Mouse (Mus musculus) heart, embryonic 13.5 days (tissue): ENCODE data around the gene Arl8b. TPM values are rescaled to one million over a fixed set of nuclear protein-coding genes. Genes with fewer than 3 reads are reported as not detected.
A peak's percentile ranks its signal among the peaks of the same experiment; 100 is the strongest.

Experiments used
- ATAC-seq: fragments of 200-750 bp; cut with Nextera tagmentation; 2 replicates; pipeline ENCODE4 v1.8.0; 2017; ENCODE audit warnings: moderate TSS enrichment; ENCODE audit not compliant: insufficient number of reproducible peaks, low FRiP score, low TSS enrichment; ENCODE audit errors: extremely low read depth
- H3K27ac ChIP-seq: fragments of 300-500 bp; sonication (generic); replicated peaks from 2 replicates; pipeline ENCODE4 v1.5.1; 2015; ENCODE audit warnings: moderate library complexity, mild to moderate bottlenecking, inconsistent platforms
- H3K27me3 ChIP-seq: fragments of 300-500 bp; sonication (generic); replicated peaks from 2 replicates; pipeline ENCODE4 v1.6.1; 2015; ENCODE audit warnings: mild to moderate bottlenecking, inconsistent platforms
- H3K36me3 ChIP-seq: fragments of 300-500 bp; sonication (generic); 2 replicates; pipeline ENCODE4 v1.6.1; 2015; ENCODE audit warnings: mild to moderate bottlenecking, inconsistent platforms
- H3K4me1 ChIP-seq: fragments of 300-500 bp; sonication (generic); 2 replicates; pipeline ENCODE4 v1.6.1; 2015; ENCODE audit warnings: inconsistent platforms
- H3K4me2 ChIP-seq: fragments of 300-500 bp; sonication (generic); 2 replicates; pipeline ENCODE4 v1.6.1; 2015; ENCODE audit warnings: inconsistent platforms, mild to moderate bottlenecking, moderate library complexity
- H3K4me3 ChIP-seq: fragments of 300-500 bp; sonication (generic); 2 replicates; pipeline ENCODE4 v1.5.1; 2015; ENCODE audit warnings: moderate library complexity, mild to moderate bottlenecking, inconsistent platforms
- H3K9ac ChIP-seq: fragments of 300-500 bp; sonication (generic); 2 replicates; pipeline ENCODE4 v1.6.1; 2015; ENCODE audit warnings: inconsistent platforms, mild to moderate bottlenecking, moderate library complexity
- H3K9me3 ChIP-seq: fragments of 300-500 bp; sonication (generic); 2 replicates; pipeline ENCODE4 v1.6.1; 2016; ENCODE audit warnings: inconsistent platforms
- WGBS: fragments of 180-500 bp; shearing (Covaris S2); methylation state at CpG from one replicate; pipeline ENCODE4 v1.1.7; 2015; ENCODE audit warnings: mixed read lengths; 5-methylcytosine and 5-hydroxymethylcytosine counted together
- polyA plus RNA-seq: library from polyadenylated mRNA; unstranded; fragments of >200 nt; fragmentation: Nextera tagmentation; extraction: Ambion mirVana; gene quantifications from 2 replicates; pipeline ENCODE4 v1.2.1, GENCODE M21; 2015

Arl8b gene
- polyA plus RNA-seq, 1 experiment from 2014 or later: 57.8 TPM

GRCm38 (mm10) chr6:108826070-108826469, 43.2 kb downstream of the Arl8b start:
- no peak overlapping the region for H3K9ac ChIP-seq
- WGBS: 69% methylated on average over 3 of the region's 3 CpGs
- no peaks in the 10 kb centered on the region for H3K27me3 ChIP-seq
- ATAC-seq: no peak
- H3K4me1 ChIP-seq: peaks cover 18% of the 10 kb centered on the region
- H3K36me3 ChIP-seq: peaks cover 31% of the 10 kb centered on the region
- H3K27ac ChIP-seq: no peak overlapping the region
- H3K9me3 ChIP-seq: no peaks in the 10 kb centered on the region
- no peak overlapping the region for H3K4me2 ChIP-seq
- no peak overlapping the region for H3K4me3 ChIP-seq

GRCm38 (mm10) chr6:108827336-108827920, 44.5 kb downstream of the Arl8b start:
- Histone ChIP-seq H3K27ac (no peak overlapping the region), H3K9me3 (no peaks in the 10 kb centered on the region), H3K4me3 (peak overlapping the region; percentile 96), H3K36me3 (peaks cover 21% of the 10 kb centered on the region), H3K4me1 (peaks cover 18% of the 10 kb centered on the region), H3K4me2 (peak overlapping the region; percentile 89), H3K9ac (peak overlapping the region; percentile 94), H3K27me3 (no peaks in the 10 kb centered on the region)
- ATAC-seq: no peak
- WGBS: 23% methylated on average over 5 of the region's 5 CpGs

GRCm38 (mm10) chr6:108828234-108828868, 45.5 kb downstream of the Arl8b start, which contains the start of gene Edem1:
Gene Edem1, plus strand, starts transcription at chr6:108828641.
- peak within 1 kb of the TSS; percentile 64 for H3K27ac ChIP-seq
- H3K9me3 ChIP-seq: no peaks in the 10 kb centered on the region
- peaks cover 18% of the 10 kb centered on the region for H3K4me1 ChIP-seq
- peak; percentile 99 for ATAC-seq
- no peaks in the 10 kb centered on the region for H3K27me3 ChIP-seq
- H3K4me3 ChIP-seq: peak within 1 kb of the TSS; percentile 96
- peaks cover 12% of the 10 kb centered on the region for H3K36me3 ChIP-seq
- peak within 1 kb of the TSS; percentile 89 for H3K4me2 ChIP-seq
- under 1% methylated on average over 67 of the region's 67 CpGs for WGBS
- H3K9ac ChIP-seq: peak within 1 kb of the TSS; percentile 94

- Histone ChIP-seq H3K9ac (peak overlapping the region; percentile 94), H3K27ac (peak overlapping the region; percentile 64), H3K4me1 (peaks cover 23% of the 10 kb centered on the region), H3K4me3 (peak overlapping the region; percentile 96), H3K9me3 (no peaks in the 10 kb centered on the region), H3K27me3 (no peaks in the 10 kb centered on the region), H3K36me3 (peaks cover 7% of the 10 kb centered on the region), H3K4me2 (peak overlapping the region; percentile 89)
- 0% methylated on average over 52 of the region's 56 CpGs for whole genome bisulfite sequencing
- peak; percentile 26 for ATAC-seq
Observed at GRCm38 (mm10) chr6:108828872-108829271, 46.0 kb downstream of the Arl8b start.

- H3K9me3 ChIP-seq: no peaks in the 10 kb centered on the region
- H3K27ac ChIP-seq: peak overlapping the region; percentile 64; the same call in 1 of the 2 replicates
- 17% methylated on average over 22 of the region's 22 CpGs for WGBS
- no peak for ATAC-seq
- no peaks in the 10 kb centered on the region for H3K27me3 ChIP-seq
- H3K4me3 ChIP-seq: peak overlapping the region; percentile 96
- H3K9ac ChIP-seq: peak overlapping the region; percentile 94
- peak overlapping the region; percentile 89 for H3K4me2 ChIP-seq
- H3K4me1 ChIP-seq: peaks cover 25% of the 10 kb centered on the region
- peaks cover 3% of the 10 kb centered on the region; the same call in 1 of the 2 replicates for H3K36me3 ChIP-seq
Observed at GRCm38 (mm10) chr6:108829386-108830370, 46.8 kb downstream of the Arl8b start.

- Histone ChIP-seq H3K4me1 (peaks cover 25% of the 10 kb centered on the region), H3K4me3 (no peak overlapping the region), H3K27me3 (no peaks in the 10 kb centered on the region), H3K27ac (no peak overlapping the region), H3K4me2 (no peak overlapping the region), H3K9ac (no peak overlapping the region), H3K36me3 (peaks cover 8% of the 10 kb centered on the region), H3K9me3 (no peaks in the 10 kb centered on the region)
- ATAC-seq: no peak
- 67% methylated on average over 1 of the region's 1 CpGs for WGBS
Observed at GRCm38 (mm10) chr6:108832170-108832569, 49.3 kb downstream of the Arl8b start.

- Histone ChIP-seq H3K27ac (no peak overlapping the region), H3K4me1 (peaks cover 19% of the 10 kb centered on the region), H3K9ac (no peak overlapping the region), H3K4me2 (no peak overlapping the region), H3K4me3 (no peak overlapping the region), H3K36me3 (peaks cover 16% of the 10 kb centered on the region), H3K9me3 (no peaks in the 10 kb centered on the region), H3K27me3 (no peaks in the 10 kb centered on the region)
- 60% methylated on average over 6 of the region's 6 CpGs for WGBS
- no peak for ATAC-seq
Observed at GRCm38 (mm10) chr6:108832989-108833388, 50.1 kb downstream of the Arl8b start.

- Histone ChIP-seq H3K9ac (no peak overlapping the region), H3K9me3 (no peaks in the 10 kb centered on the region), H3K27ac (no peak overlapping the region), H3K4me3 (no peak overlapping the region), H3K27me3 (no peaks in the 10 kb centered on the region), H3K36me3 (peaks cover 24% of the 10 kb centered on the region), H3K4me1 (peaks cover 19% of the 10 kb centered on the region), H3K4me2 (no peak overlapping the region)
- no peak for ATAC-seq
- WGBS: 60% methylated on average over 8 of the region's 8 CpGs
Observed at GRCm38 (mm10) chr6:108833963-108834697, 51.2 kb downstream of the Arl8b start.

- no peak overlapping the region for H3K27ac ChIP-seq
- no peak for ATAC-seq
Observed at GRCm38 (mm10) chr6:108835765-108836691, 53.1 kb downstream of the Arl8b start.

GRCm38 (mm10) chr6:108837081-108837480, 54.2 kb downstream of the Arl8b start:
- Histone ChIP-seq H3K9ac (no peak overlapping the region), H3K36me3 (peaks cover 43% of the 10 kb centered on the region), H3K4me1 (peaks cover 8% of the 10 kb centered on the region; the same call in 1 of the 2 replicates), H3K4me2 (no peak overlapping the region), H3K4me3 (no peak overlapping the region), H3K27ac (no peak overlapping the region), H3K9me3 (no peaks in the 10 kb centered on the region), H3K27me3 (no peaks in the 10 kb centered on the region)
- WGBS: 84% methylated on average over 4 of the region's 4 CpGs
- ATAC-seq: no peak

More at GRCm38 (mm10) chr6:108835765-108836691, 53.1 kb downstream of the Arl8b start:
- Histone ChIP-seq H3K4me1 (peaks cover 8% of the 10 kb centered on the region; the same call in 1 of the 2 replicates), H3K4me2 (no peak overlapping the region), H3K9ac (no peak overlapping the region), H3K27me3 (no peaks in the 10 kb centered on the region), H3K36me3 (peaks cover 38% of the 10 kb centered on the region), H3K9me3 (no peaks in the 10 kb centered on the region), H3K4me3 (no peak overlapping the region)
- WGBS: 82% methylated on average over 16 of the region's 16 CpGs
